Mouse (Mus musculus): Measurements from ENCODE around the gene Tmem41a. TPM values are rescaled to one million over a fixed set of nuclear protein-coding genes. Genes with fewer than 3 reads are reported as not detected.
"Not testable (repeated sequence)": the region's sequence is repeated elsewhere in the genome, so short reads cannot be mapped to it uniquely, and the experiment has no call there.

Tmem41a gene
- total RNA-seq, 1 experiment = 28.8 TPM

DNA sequence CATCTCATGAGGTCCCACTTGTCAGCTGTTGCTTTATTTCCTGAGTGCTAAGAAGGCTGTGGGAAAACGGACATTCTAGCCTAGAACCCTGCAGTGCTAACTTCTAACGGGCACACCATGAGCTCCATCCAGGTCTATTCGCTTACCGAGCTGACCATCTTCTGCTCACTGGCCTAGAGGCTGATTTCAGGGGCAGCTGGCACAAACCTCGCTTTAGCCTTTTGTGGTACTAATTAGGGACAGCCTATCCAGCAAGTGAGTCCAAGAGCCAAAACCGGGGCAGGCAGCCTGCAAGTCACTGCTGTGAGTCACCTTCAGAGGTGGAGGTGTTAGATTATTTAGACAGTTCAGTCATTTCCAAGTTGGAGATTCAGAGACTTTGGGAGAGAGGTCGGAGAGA is 30.7 kb downstream of the Tmem41a start:
- DNase-seq (ENCODE audit: low read depth, low spot score) = no peak
- no peak overlapping the region for H3K9ac ChIP-seq (ENCODE audit: insufficient read depth, low read depth, low read length, poor library complexity, severe bottlenecking)
- in situ Hi-C loops (cut with MboI; ENCODE audit: low sequenced_read_pairs in 2 of 2, unreplicated experiment in 2 of 2) = no loop called here
- H3K4me1 ChIP-seq (ENCODE audit: control insufficient read depth in 2 of 2, insufficient read depth in 2 of 2, low read length in 2 of 2, poor library complexity in 1 of 2) = peaks cover 0 to under 1% of the 10 kb centered on the region in 2 experiments; a peak in 1 of 4 replicates
- no peak overlapping the region for H3K27ac ChIP-seq (ENCODE audit: insufficient read depth, low read depth, low read length, poor library complexity, severe bottlenecking)
- H3K4me3 ChIP-seq (ENCODE audit: insufficient read depth in 1 of 2, low read depth in 1 of 2, low read length in 2 of 2, poor library complexity in 1 of 2, severe bottlenecking in 1 of 2) = no peak overlapping the region
- no peak for TF ChIP-seq CHD2 (IDR thresholded peaks at IDR 0.05; ENCODE audit: low read depth, low read length)
- TF ChIP-seq HCFC1 (IDR thresholded peaks at IDR 0.05; ENCODE audit: borderline replicate concordance, insufficient read depth, low read length) = no peak
- no peak for TF ChIP-seq ZNF384 (IDR thresholded peaks at IDR 0.05; ENCODE audit: low read depth, low read length)
- no peak for TF ChIP-seq MAFK (IDR thresholded peaks at IDR 0.05; ENCODE audit: insufficient read depth, low read depth, low read length)
- TF ChIP-seq ZC3H11A (IDR thresholded peaks at IDR 0.05; ENCODE audit: borderline replicate concordance, low read depth, low read length) = no peak
- H3K9me3 ChIP-seq (ENCODE audit: control insufficient read depth, insufficient read depth, low read depth, low read length) = no peaks in the 10 kb centered on the region
- H3K36me3 ChIP-seq (ENCODE audit: control insufficient read depth, insufficient read depth, low read length, poor library complexity, severe bottlenecking) = no peaks in the 10 kb centered on the region

DNA sequence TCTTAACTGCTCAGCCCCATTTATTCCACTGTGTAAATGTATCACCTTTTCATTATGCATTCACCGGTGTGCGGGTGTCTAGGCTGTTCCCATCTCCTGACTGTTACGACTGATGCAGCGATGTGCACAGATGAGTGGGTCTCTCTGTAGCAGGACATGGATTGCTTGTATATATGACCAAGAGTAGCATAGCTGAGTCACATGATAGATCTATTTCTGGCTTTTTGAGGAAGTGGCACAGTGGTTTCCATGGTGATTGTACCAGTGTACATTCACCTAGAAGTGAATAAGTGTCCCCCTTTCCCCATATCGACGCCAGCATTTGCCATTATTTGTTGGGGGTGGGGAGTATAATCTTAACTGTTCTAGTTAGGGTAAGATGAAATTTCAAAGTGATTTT is 34.0 kb downstream of the Tmem41a start:
- Histone ChIP-seq H3K36me3 (ENCODE audit: control insufficient read depth, insufficient read depth, low read length, poor library complexity, severe bottlenecking) (no peaks in the 10 kb centered on the region), H3K27ac (ENCODE audit: insufficient read depth, low read depth, low read length, poor library complexity, severe bottlenecking) (no peak overlapping the region), H3K4me1 (ENCODE audit: control insufficient read depth in 2 of 2, insufficient read depth in 2 of 2, low read length in 2 of 2, poor library complexity in 1 of 2) (no peaks in the 10 kb centered on the region; a peak in 1 of 4 replicates), H3K9ac (ENCODE audit: insufficient read depth, low read depth, low read length, poor library complexity, severe bottlenecking) (no peak overlapping the region), H3K9me3 (ENCODE audit: control insufficient read depth, insufficient read depth, low read depth, low read length) (no peaks in the 10 kb centered on the region), H3K4me3 (ENCODE audit: insufficient read depth in 1 of 2, low read depth in 1 of 2, low read length in 2 of 2, poor library complexity in 1 of 2, severe bottlenecking in 1 of 2) (no peak overlapping the region)
- TF ChIP-seq MAFK (IDR thresholded peaks at IDR 0.05; ENCODE audit: insufficient read depth, low read depth, low read length) (no peak), ZC3H11A (IDR thresholded peaks at IDR 0.05; ENCODE audit: borderline replicate concordance, low read depth, low read length) (no peak), HCFC1 (IDR thresholded peaks at IDR 0.05; ENCODE audit: borderline replicate concordance, insufficient read depth, low read length) (no peak), CHD2 (IDR thresholded peaks at IDR 0.05; ENCODE audit: low read depth, low read length) (no peak), ZNF384 (IDR thresholded peaks at IDR 0.05; ENCODE audit: low read depth, low read length) (no peak)
- no peak for DNase-seq (ENCODE audit: low read depth, low spot score)
- in situ Hi-C loops (cut with MboI; ENCODE audit: low sequenced_read_pairs in 2 of 2, unreplicated experiment in 2 of 2) = no loop called here

DNA sequence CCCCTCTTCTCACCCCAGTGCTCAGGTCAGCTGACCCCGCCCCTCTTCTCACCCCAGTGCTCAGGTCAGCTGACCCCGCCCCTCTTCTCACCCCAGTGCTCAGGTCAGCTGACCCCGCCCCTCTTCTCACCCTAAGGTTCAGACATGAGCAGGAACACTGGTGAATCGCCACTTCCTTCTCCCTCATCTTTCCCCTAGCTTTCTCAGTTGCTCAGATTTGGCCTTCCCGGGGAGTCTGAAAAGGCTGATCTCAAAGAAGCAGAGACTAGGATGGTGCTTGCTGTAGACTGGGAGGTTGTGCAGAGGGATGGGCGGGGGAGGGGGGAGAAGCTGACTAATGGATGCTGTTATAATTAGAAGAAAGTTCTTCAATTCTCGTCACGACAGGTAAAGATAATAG is 38.4 kb downstream of the Tmem41a start:
- in situ Hi-C loops (cut with MboI; ENCODE audit: low sequenced_read_pairs in 2 of 2, unreplicated experiment in 2 of 2); H3K9ac ChIP-seq (ENCODE audit: insufficient read depth, low read depth, low read length, poor library complexity, severe bottlenecking); H3K36me3 ChIP-seq (ENCODE audit: control insufficient read depth, insufficient read depth, low read length, poor library complexity, severe bottlenecking): not testable (repeated sequence)

DNA sequence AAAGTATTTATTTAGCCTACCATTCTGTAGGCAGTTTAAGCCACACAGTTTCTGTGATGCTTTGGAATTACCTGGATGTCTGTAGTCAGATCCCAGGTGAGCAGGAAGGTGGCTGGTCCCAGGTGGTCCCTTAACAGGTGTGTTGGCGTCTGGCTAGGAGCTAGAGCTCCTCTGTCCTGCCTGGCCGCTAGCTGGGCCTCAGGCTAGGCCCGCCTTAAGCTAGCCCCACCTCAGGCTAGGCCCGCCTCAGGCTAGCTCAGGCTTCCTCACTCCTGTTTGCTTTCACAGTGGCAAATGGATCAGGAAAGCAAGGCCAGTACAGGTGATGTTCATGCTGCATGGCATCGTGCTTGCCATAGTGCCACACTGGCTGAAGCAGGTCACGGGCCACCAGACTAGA is 40.5 kb downstream of the Tmem41a start:
- Histone ChIP-seq H3K9me3 (ENCODE audit: control insufficient read depth, insufficient read depth, low read depth, low read length) (no peaks in the 10 kb centered on the region), H3K27ac (ENCODE audit: insufficient read depth, low read depth, low read length, poor library complexity, severe bottlenecking) (no peak overlapping the region), H3K9ac (ENCODE audit: insufficient read depth, low read depth, low read length, poor library complexity, severe bottlenecking) (no peak overlapping the region), H3K4me1 (ENCODE audit: control insufficient read depth in 2 of 2, insufficient read depth in 2 of 2, low read length in 2 of 2, poor library complexity in 1 of 2) (peaks cover 0 to 15% of the 10 kb centered on the region in 2 experiments; a peak in 3 of 4 replicates), H3K4me3 (ENCODE audit: insufficient read depth in 1 of 2, low read depth in 1 of 2, low read length in 2 of 2, poor library complexity in 1 of 2, severe bottlenecking in 1 of 2) (no peak overlapping the region), H3K36me3 (ENCODE audit: control insufficient read depth, insufficient read depth, low read length, poor library complexity, severe bottlenecking) (no peaks in the 10 kb centered on the region)
- no peak for DNase-seq (ENCODE audit: low read depth, low spot score)
- in situ Hi-C loops (cut with MboI; ENCODE audit: low sequenced_read_pairs in 2 of 2, unreplicated experiment in 2 of 2) = no loop called here
- TF ChIP-seq CHD2 (IDR thresholded peaks at IDR 0.05; ENCODE audit: low read depth, low read length) (no peak), HCFC1 (IDR thresholded peaks at IDR 0.05; ENCODE audit: borderline replicate concordance, insufficient read depth, low read length) (no peak), MAFK (IDR thresholded peaks at IDR 0.05; ENCODE audit: insufficient read depth, low read depth, low read length) (no peak), ZNF384 (IDR thresholded peaks at IDR 0.05; ENCODE audit: low read depth, low read length) (no peak), ZC3H11A (IDR thresholded peaks at IDR 0.05; ENCODE audit: borderline replicate concordance, low read depth, low read length) (no peak)

More for the DNA sequence above, 38.4 kb downstream of the Tmem41a start:
- peaks cover 0 to 15% of the 10 kb centered on the region in 2 experiments; a peak in 3 of 4 replicates for H3K4me1 ChIP-seq (ENCODE audit: control insufficient read depth in 2 of 2, insufficient read depth in 2 of 2, low read length in 2 of 2, poor library complexity in 1 of 2)
- H3K9me3 ChIP-seq (ENCODE audit: control insufficient read depth, insufficient read depth, low read depth, low read length) = not testable (repeated sequence)
- H3K27ac ChIP-seq (ENCODE audit: insufficient read depth, low read depth, low read length, poor library complexity, severe bottlenecking) = peak overlapping the region; percentile 53; the same call in 1 of the 2 replicates
- H3K4me3 ChIP-seq (ENCODE audit: insufficient read depth in 1 of 2, low read depth in 1 of 2, low read length in 2 of 2, poor library complexity in 1 of 2, severe bottlenecking in 1 of 2) = peak overlapping the region in 1 of 2 experiments; percentile 26; a peak in 1 of 4 replicates
- DNase-seq (ENCODE audit: low read depth, low spot score) = peak; percentile 39

DNA sequence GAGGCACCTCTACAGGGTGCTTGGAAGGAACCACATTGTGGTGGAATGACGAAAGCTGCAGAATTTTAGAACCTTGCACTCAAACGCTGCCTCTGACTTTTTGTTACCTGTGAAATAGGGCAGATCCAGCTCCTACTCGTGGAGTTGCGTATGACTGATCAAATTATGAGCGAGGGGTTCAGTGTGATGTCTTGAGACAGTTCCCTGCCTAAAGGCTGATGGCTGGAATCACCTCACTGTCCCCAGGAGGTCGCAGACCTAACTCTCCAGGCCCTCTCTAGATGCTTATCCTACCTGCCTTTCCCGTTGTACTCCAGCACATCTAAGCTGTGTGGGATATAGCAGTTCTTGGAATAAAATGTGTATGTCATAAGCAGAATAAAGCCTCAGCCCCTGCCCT is 41.4 kb downstream of the Tmem41a start:
- Histone ChIP-seq H3K27ac (ENCODE audit: insufficient read depth, low read depth, low read length, poor library complexity, severe bottlenecking) (no peak overlapping the region), H3K36me3 (ENCODE audit: control insufficient read depth, insufficient read depth, low read length, poor library complexity, severe bottlenecking) (no peaks in the 10 kb centered on the region), H3K4me1 (ENCODE audit: control insufficient read depth in 2 of 2, insufficient read depth in 2 of 2, low read length in 2 of 2, poor library complexity in 1 of 2) (peaks cover 0 to 15% of the 10 kb centered on the region in 2 experiments; a peak in 3 of 4 replicates), H3K9me3 (ENCODE audit: control insufficient read depth, insufficient read depth, low read depth, low read length) (no peaks in the 10 kb centered on the region), H3K9ac (ENCODE audit: insufficient read depth, low read depth, low read length, poor library complexity, severe bottlenecking) (no peak overlapping the region), H3K4me3 (ENCODE audit: insufficient read depth in 1 of 2, low read depth in 1 of 2, low read length in 2 of 2, poor library complexity in 1 of 2, severe bottlenecking in 1 of 2) (no peak overlapping the region)
- in situ Hi-C loops (cut with MboI; ENCODE audit: low sequenced_read_pairs in 2 of 2, unreplicated experiment in 2 of 2) = no loop called here
- no peak for DNase-seq (ENCODE audit: low read depth, low spot score)
- TF ChIP-seq MAFK (IDR thresholded peaks at IDR 0.05; ENCODE audit: insufficient read depth, low read depth, low read length) = no peak
- no peak for TF ChIP-seq CHD2 (IDR thresholded peaks at IDR 0.05; ENCODE audit: low read depth, low read length)
- TF ChIP-seq HCFC1 (IDR thresholded peaks at IDR 0.05; ENCODE audit: borderline replicate concordance, insufficient read depth, low read length) = no peak
- TF ChIP-seq ZC3H11A (IDR thresholded peaks at IDR 0.05; ENCODE audit: borderline replicate concordance, low read depth, low read length) = no peak
- no peak for TF ChIP-seq ZNF384 (IDR thresholded peaks at IDR 0.05; ENCODE audit: low read depth, low read length)

Data from ES-E14 (cell line).